In genomic region chr2:128497891-128498290, GRCm38 (mm10) we compare ENCODE assay signal across 21 mouse cellular contexts.
"Had no signal": no experiment of that assay in that cellular context is flagged by ENCODE, and none has a peak within 500 bp of the region (broad histone marks: within the 10 kb centered on the region; RNA-seq: fewer than 3 reads in every experiment).

No protein-coding gene starts in this region.

- ATAC-seq: intestine, postnatal 0 days; liver, embryonic 12.5 days; midbrain, embryonic 13.5 days; midbrain, embryonic 16.5 days had no signal

- H3K9ac ChIP-seq: limb, embryonic 13.5 days; liver, embryonic 12.5 days; liver, embryonic 15.5 days; lung, embryonic 15.5 days; midbrain, embryonic 13.5 days; neural tube, embryonic 13.5 days had no signal

- H3K27me3 ChIP-seq: limb, embryonic 13.5 days; liver, embryonic 12.5 days; liver, embryonic 15.5 days; lung, embryonic 15.5 days; midbrain, embryonic 13.5 days; neural tube, embryonic 13.5 days had no signal

- DNase-seq: kidney, adult 2 months; kidney, postnatal 14 days; kidney, postnatal 4 days; liver; lung, adult 18-20 months; lung, postnatal 10 days; lung, postnatal 36 days; thymus, adult 18-20 months; thymus, postnatal 36 days had no signal

- H3K4me2 ChIP-seq: limb, embryonic 13.5 days; liver, embryonic 12.5 days; liver, embryonic 15.5 days; lung, embryonic 15.5 days; midbrain, embryonic 13.5 days; neural tube, embryonic 13.5 days had no signal

- H3K4me1 ChIP-seq: limb, embryonic 10.5 days; limb, embryonic 13.5 days; liver, embryonic 12.5 days; liver, embryonic 15.5 days; megakaryocyte, embryonic 14.5 days; neural tube, embryonic 13.5 days had no signal

- H3K4me3 ChIP-seq: limb, embryonic 10.5 days; limb, embryonic 13.5 days; liver, embryonic 12.5 days; liver, embryonic 15.5 days; lung, embryonic 15.5 days; megakaryocyte, embryonic 14.5 days; midbrain, embryonic 10.5 days; midbrain, embryonic 13.5 days; myocyte; neural tube, embryonic 13.5 days had no signal

- H3K9me3 ChIP-seq: limb, embryonic 10.5 days; limb, embryonic 13.5 days; liver, embryonic 12.5 days; liver, embryonic 15.5 days; lung, embryonic 15.5 days; midbrain, embryonic 10.5 days; midbrain, embryonic 13.5 days; neural tube, embryonic 13.5 days had no signal

- H3K36me3 ChIP-seq: limb, embryonic 10.5 days; limb, embryonic 13.5 days; liver, embryonic 12.5 days; liver, embryonic 15.5 days; lung, embryonic 15.5 days; midbrain, embryonic 10.5 days; midbrain, embryonic 13.5 days; neural tube, embryonic 13.5 days had no signal

- H3K27ac ChIP-seq: limb, embryonic 10.5 days; limb, embryonic 13.5 days; liver, embryonic 12.5 days; liver, embryonic 15.5 days; lung, embryonic 15.5 days; midbrain, embryonic 10.5 days; midbrain, embryonic 13.5 days; neural tube, embryonic 13.5 days had no signal
